Mouse (Mus musculus): ENCODE measurements at regions not wholly inside any gene's neighbourhood (a gene's known extent, or its start where the extent isn't known, plus 50 kb on each side); places are given as distances from the start of the nearest gene placed in this dataset.

DNA sequence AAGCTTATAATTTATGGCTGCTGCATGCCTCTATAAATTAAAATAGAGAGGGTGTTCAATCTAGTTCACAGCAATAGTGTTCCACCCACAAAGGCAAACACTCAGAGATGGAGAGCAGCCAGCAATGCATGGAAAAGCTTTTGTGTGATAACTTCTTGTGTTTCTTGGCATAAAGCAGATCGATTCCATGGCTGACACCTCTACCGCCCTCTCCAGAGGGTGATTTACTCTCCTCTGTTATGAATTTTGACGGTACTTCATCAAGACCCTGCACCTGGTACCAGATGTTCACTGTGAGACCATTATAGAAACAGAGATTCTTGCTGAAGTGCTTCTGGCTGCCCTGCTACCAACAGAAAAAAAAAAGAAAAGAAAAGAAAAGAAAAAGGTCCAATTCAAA lies 54.1 kb upstream of the Btc start:
- DNase-seq (ENCODE audit: low read depth, low spot score), result no peak

DNA sequence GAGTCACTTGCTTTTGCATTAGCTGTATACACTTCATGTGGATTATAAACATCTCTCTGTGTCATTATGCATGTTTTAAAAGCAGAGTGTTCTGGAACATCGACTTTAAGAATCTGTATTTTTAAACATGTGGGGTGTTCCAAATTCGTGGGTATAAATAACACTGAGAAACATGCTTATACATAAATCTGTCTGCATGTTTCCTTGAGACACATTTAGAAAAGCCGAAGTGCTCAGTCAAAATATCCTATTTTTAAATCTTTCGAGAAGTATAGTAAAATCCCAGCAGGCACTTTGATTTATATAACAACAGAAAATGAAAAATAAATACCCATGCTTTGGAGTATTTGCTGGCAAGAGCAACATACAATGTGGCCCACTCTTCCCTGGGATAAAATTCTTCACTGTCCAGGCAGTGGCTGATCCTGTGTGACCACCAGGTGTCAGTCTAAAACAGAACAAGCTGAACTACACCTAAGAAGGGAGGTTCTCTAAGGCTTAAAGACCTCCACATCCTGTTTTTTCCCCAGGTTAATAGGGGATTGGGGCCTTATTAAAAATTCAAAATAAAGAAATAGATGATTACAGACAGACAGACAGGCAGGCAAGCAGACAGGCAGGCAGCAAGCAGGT lies 52.4 kb upstream of the Parm1 start:
- peak; percentile 37 for DNase-seq (ENCODE audit: low read depth, low spot score)

Measured in retina, postnatal 7 days (tissue).